Mouse (Mus musculus): ENCODE data around the gene Wnt16.

DNA sequence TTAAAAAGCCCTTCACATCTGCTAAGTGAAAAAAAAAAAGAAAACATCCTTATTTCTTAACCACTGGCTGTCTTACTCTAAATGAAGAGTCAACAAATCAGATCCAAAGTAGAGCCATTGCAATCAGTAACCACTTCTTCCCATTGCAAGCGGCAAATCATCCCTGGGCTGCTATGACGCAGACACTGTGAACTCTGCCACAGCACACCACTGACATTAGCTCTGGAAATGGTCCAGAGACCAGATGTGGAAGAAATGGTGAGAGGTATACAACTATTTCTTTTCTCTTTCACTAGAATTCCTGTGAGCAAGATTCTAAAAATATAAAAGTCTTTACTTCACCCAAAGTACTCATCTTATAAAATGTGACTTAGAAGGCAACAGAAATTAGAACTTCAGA is 41.3 kb upstream of the Wnt16 start:
- TF ChIP-seq CTCF (IDR thresholded peaks at IDR 0.05; ENCODE audit: low read depth) (no peak), EP300 (IDR thresholded peaks at IDR 0.05; ENCODE audit: low read depth) (no peak)

All from heart, postnatal 0 days (tissue).